Comparison of ENCODE assay signal across 8 mouse cellular contexts in genomic region chr5:64805131-64805872, GRCm38 (mm10). TPM values are rescaled to one million over a fixed set of nuclear protein-coding genes. Genes with fewer than 3 reads are reported as not detected.
DNase-seq lines count a peak whose midpoint lies in the region; ATAC-seq and TF ChIP-seq lines count a peak whose summit lies in the region.

No protein-coding gene starts in this region.

- peak overlapping the region; percentile 96 for H3K27ac ChIP-seq in left cerebral cortex, adult 2 months
- H3K27ac ChIP-seq in hindbrain, embryonic 16.5 days (ENCODE audit: low read depth, low read length), result peak overlapping the region; percentile 32

- ATAC-seq in hindbrain, embryonic 16.5 days, result no peak

- peak overlapping the region; percentile 56 for H3K4me2 ChIP-seq in hindbrain, embryonic 16.5 days (ENCODE audit: low read length)

- no peak for TF ChIP-seq POLR2A in brain, embryonic 14.5 days (IDR thresholded peaks at IDR 0.05; ENCODE audit: borderline replicate concordance, extremely low read depth, insufficient read depth, insufficient read length, poor library complexity, severe bottlenecking)

- H3K4me3 ChIP-seq in left cerebral cortex, adult 2 months, result peak overlapping the region; percentile 75
- H3K4me3 ChIP-seq in hindbrain, embryonic 16.5 days (ENCODE audit: low read length), result peak overlapping the region; percentile 36

- TF ChIP-seq CTCF in left cerebral cortex, adult 2 months (IDR thresholded peaks at IDR 0.05), result no peak
- no peak for TF ChIP-seq CTCF in brain, embryonic 14.5 days (IDR thresholded peaks at IDR 0.05; ENCODE audit: borderline replicate concordance, extremely low read depth, insufficient read depth, insufficient read length)

- 0 out of 2 replicates have a peak, but pooled peaks cover 2% of the 10 kb centered on the region for H3K36me3 ChIP-seq in hindbrain, embryonic 16.5 days (ENCODE audit: control insufficient read depth, insufficient read depth, low read length)

- DNase-seq in left cerebral cortex, adult 2 months (ENCODE audit: extremely low spot score in 1 of 2, low spot score in 2 of 2), result no peak
- DNase-seq in left cerebral cortex, adult 9 months (ENCODE audit: low spot score in 2 of 2), result no peak
- DNase-seq in brain, embryonic 14.5 days (ENCODE audit: low read depth), result peak; percentile 58
- DNase-seq in naive thymus-derived CD4-positive, alpha-beta T cell, adult 2 months (ENCODE audit: low read depth), result peak; percentile 77
- no peak for DNase-seq in cerebellum, adult 9-11 months
- no peak for DNase-seq in layer of hippocampus, postnatal 10 days (ENCODE audit: low spot score in 2 of 2)
- no peak for DNase-seq in kidney, postnatal 4 days

- peaks cover 23% of the 10 kb centered on the region for H3K4me1 ChIP-seq in hindbrain, embryonic 16.5 days (ENCODE audit: control insufficient read depth, insufficient read depth, low read depth, low read length)

- no peaks in the 10 kb centered on the region for H3K27me3 ChIP-seq in hindbrain, embryonic 16.5 days (replicated peaks; ENCODE audit: control insufficient read depth, insufficient read depth, low read length)

- no peaks in the 10 kb centered on the region for H3K9me3 ChIP-seq in hindbrain, embryonic 16.5 days (ENCODE audit: control insufficient read depth, low read length)

- 4% methylated on average over 7 of the region's 7 CpGs for WGBS in hindbrain, embryonic 16.5 days

- H3K9ac ChIP-seq in hindbrain, embryonic 16.5 days (ENCODE audit: low read depth, low read length), result peak overlapping the region; percentile 53

- intact Hi-C loops in left cerebral cortex, adult 2 months (cut with DNase I), result no loop called here

RNA-seq across cellular contexts. Expression of gene Klf3, which starts 2.1 kb away (rescaled TPM):
- total RNA-seq in left cerebral cortex, adult 2 months (2021), result 10 to 100 TPM; 28.4 to 35.8 TPM
- polyA plus RNA-seq in brain, embryonic 14.5 days (2012; rRNA removed), result 22.3 and 24.1 TPM in 2 replicates
- polyA plus RNA-seq in hindbrain, embryonic 16.5 days (2015; fragmentation: Nextera tagmentation; extraction: Ambion mirVana), result 23.7 and 23.8 TPM in 2 replicates
- total RNA-seq in layer of hippocampus, postnatal 10 days (2021), result 10 to 100 TPM; 41.9 to 42.9 TPM

Comparison
In these comparisons a context has a peak if more than half of its experiments do, and no peak if none do; other contexts are left out.
1. DNase-seq: peak in brain, embryonic 14.5 days (single experiment) and naive thymus-derived CD4-positive, alpha-beta T cell, adult 2 months (single experiment); none in left cerebral cortex, adult 2 months (0 of 2), left cerebral cortex, adult 9 months (0 of 2), cerebellum, adult 9-11 months (single experiment), layer of hippocampus, postnatal 10 days (0 of 2) and kidney, postnatal 4 days (0 of 2).